Mouse (Mus musculus) neural tube, embryonic 10.5 days (tissue): ENCODE results near the gene 1700042G07Rik.

Experiments used
- DNase-seq: peaks from one replicate; pipeline ENCODE4 v3.0.0-alpha.2; 2017; ENCODE audit warnings: low spot score; ENCODE audit errors: extremely low spot score

1700042G07Rik gene

DNA sequence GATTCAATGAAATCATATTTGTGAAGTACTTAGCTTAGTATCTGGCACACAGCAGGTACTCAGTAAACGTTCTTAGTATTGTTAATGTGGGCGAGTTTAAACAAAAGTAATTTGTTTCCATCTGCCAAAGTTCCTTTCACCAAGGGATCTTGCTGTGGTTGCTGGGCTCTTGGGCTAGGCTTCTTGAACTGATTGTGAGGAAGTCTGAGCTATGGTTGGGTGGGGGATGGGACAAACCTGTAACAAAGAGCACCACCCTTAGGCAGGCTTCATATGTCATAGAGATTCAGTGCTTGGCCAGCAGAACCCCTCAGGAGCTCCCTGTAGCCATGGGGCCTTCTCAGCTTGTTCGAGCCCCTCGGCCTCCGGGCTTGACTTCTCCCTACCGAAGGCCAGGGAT is at the start of gene 1700042G07Rik, which contains the start of gene Gm49337:
Gene 1700042G07Rik, plus strand, starts transcription at position 301 of the 400 bp plus-strand sequence.
Gene Gm49337, plus strand, starts transcription at position 313 of the 400 bp plus-strand sequence.
- no peak for DNase-seq

DNA sequence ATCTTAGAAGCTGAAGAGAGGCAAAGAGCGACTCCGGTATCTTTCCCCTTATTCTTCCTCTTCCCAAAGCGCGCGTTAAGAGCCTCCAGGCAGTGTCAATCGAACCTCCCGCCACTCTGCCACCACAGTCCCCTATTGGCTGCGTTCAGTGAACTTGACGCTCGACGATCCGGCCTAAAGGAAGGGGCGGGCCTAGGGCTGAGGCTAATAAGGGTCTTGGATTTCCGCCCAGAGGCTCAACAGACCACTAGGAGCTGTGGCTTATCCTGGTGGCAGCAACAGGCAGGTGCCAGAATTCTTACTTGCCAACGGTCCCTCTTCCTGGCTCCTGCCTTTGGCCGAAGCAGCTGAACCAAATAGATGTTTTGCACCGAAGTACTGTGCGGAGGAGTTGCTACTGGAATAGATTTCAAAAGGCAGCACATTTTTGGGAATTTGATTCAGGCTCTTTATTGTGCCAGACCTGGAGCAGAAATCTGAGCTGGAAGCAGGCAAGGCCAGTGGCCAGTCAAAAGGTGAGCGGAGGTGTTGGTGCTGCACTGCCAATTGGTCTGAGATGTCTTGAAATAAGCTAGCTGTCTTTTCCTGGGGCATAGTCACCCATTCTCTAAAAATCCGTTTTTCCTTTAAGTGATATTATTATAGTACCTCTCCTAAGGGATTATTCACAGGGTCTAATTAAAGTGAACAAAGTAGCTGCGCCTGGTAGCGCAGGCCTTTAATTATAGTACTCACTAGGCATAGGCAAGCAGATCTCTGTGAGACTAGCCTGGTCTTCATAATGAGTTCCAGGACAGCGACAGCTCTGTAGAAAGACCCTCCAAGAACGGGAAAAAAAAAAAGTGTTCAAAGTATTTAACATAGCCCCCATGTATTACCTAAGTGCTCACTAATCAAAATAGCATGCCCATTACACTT is 49.3 kb upstream of the 1700042G07Rik start, which contains the start of the genes Rad54l and Pomgnt1:
Gene Rad54l, minus strand, starts transcription at position 89 of the 918 bp plus-strand sequence.
Gene Pomgnt1, plus strand, starts transcription at position 239 of the 918 bp plus-strand sequence.
- DNase-seq: peak; percentile 87

DNA sequence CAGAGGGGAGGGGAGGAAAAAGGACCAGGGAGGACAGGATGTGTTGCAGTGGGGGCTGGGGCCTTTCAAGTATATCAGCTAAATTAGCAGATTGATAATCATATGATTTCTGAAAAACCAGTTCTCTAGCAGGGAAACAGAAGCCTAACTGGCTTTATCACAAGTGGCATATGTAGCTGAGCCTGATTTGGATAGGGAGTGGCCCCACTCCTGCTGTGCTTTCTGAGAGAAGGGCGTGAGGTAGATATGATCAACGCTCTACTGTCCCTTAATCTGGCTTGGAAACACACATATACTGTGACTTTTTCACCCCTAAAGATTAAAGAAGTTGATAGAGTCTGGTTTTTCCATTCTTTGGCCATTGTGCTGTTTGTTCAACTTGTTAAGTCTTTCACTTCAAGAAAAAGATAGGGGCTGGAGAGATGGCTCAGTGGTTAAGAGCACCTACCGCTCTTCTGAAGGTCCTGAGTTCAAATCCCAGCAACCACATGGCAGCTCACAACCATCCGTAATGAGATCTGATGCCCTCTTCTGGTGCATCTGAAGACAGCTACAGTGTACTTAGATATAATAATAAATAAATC is 47.3 kb upstream of the 1700042G07Rik start:
- no peak for DNase-seq

DNA sequence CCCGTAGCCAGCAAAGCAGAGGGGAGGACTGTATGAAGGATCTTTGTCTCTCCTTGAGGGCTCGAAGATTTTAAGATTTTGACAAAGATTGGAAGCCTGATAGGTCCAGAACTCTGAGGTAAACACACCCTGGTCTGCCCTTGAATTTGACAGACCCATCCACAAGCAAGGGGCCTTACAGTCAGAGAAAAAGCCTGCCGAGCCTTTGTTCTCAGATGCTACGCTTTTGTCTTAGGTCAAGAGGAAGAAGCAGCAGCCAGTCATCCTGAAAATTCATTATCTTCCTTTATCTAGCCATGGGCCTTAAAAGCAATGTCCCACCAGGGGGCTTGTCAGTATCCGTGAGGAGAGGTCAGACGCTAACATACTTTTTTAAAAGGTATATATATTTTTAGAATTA is 45.2 kb upstream of the 1700042G07Rik start:
- DNase-seq: no peak

DNA sequence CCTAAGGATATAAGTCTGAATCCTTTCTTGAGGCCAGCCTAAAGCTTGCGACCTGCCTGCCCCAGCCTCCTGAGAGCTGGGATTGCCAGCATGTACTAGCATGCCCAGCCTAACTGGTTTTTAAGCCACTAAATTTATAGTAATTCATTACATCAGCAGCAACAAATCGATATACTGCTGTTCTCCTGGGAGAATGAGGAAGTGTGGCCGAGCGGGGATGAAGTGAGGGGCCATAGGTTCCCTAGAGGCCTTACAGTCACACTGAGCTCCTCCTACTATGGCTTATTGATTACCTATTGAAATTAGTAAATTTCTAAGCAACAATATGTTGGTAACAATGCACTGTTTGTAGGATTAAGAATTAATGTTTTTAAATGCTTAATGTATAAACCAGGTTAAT is 40.0 kb upstream of the 1700042G07Rik start:
- no peak for DNase-seq

DNA sequence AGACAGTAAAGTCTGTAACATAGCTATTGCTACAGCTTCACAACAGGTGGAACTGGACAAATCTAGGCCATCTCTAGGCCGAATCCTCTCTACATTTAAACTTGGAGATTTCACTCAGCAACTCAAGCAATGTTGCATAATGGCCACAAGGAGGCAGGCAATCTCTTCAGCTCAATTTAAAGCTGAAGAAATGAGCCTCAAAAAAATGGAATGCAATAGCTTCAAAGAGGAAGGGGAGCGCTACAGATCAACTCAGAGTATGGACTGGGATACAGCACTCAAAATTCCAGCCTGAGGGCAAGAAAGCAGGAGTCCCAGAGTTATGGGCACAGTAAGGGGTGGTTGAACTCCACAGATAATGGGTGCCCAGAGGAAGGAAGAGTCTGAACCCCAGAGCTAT is 38.2 kb upstream of the 1700042G07Rik start:
- DNase-seq: no peak

DNA sequence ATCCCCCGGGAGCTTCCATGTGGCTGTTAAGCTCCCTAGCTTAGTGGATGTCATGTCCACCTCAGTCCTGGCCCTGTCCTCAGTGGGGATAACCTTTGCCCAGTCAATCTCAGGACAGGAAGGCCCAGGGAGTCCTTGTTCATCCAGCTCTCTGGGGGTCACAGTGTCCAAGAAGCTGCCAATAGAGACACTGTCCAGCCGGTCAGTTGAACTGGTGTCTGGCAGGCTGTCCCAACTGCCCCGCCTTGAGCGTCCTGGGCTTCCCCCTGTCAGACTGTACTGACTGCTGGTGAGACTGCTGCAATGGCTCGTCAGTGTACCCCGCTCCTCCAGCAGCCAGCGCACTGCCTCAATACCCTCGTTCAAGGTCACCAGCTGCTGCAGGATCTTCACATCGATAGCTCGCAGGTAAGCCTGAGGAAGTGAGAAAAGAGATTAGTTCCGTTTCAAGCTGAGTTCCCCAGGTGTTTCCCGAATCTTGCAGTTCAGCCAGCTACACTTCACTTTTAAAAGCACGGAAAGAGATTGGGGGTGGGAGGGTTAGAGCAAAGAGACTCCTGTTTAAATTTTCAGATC is 35.7 kb upstream of the 1700042G07Rik start:
- DNase-seq: no peak

DNA sequence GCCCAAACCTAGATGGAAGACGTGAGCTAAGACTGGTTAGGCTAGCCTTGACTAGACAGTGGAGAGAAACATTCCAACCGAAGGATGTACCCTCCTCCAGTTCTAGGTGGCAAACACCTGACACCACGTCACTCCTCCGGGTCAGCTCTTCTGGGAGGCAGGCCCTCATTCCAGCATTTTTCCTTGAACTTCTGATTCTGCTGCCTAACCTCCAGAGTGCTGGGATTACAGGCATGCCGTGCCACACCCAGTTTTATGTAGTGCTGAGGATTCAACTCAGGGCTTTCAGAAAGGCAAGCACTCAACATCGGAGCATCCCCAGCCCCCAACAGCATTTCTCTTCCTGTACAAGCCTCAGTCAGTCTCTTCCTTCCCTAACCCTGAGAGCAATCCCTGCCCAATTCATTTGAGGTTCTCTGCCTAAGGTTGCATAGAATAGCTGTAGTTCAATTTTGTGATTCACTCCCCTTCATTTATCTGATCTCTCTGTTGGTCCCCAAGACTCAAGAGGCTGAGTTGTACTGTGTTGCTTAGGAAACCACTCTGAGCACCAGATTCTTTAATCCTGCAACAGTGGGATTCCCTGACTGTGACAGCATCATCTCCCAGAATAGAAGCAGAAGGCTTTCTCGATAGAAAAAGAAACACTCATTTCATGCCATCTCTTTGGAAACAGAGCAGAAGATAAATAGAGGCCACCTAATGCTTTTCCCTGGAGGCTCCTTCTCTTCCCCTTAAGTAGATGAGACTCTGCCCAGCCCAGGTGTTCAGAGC is 32.2 kb upstream of the 1700042G07Rik start:
- DNase-seq: no peak

DNA sequence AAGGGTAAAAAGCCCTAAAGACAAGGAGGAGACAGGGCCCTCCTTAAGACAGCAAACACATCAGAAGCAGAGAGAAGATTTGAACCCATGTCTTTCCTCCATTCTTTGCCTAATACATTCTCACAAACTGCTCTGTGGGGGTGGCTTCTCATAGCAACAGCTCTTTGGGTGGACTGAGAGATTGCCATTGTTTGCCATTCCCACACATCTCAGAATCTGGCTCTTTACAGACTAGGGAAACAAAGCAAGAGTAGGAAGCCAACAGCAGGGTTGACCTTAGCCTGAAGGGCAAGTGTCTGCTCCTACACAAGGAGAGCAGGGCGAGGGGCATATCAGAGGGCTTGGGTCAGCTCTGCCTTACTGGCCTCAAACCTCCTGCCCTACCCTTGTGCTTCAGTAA is 31.4 kb upstream of the 1700042G07Rik start:
- no peak for DNase-seq

DNA sequence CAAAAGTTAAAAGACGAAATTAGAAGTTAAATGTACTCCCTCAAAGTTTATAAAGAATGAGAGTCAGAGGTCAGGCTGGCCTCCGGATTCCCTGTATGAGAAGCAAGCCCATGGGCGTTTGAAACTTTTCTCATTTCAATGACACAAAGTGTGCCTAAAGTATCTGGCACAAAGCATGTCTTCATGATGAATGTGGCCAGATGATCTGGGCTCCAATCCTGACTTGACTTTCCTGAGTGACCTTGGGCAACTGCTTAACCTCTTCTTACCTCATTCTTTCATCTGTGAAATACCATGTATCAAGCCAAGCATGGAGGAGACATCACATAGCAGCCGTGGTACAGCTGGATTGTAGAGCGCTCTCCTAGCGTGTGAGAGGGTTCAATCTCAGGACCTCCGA is 30.9 kb upstream of the 1700042G07Rik start:
- DNase-seq: no peak

DNA sequence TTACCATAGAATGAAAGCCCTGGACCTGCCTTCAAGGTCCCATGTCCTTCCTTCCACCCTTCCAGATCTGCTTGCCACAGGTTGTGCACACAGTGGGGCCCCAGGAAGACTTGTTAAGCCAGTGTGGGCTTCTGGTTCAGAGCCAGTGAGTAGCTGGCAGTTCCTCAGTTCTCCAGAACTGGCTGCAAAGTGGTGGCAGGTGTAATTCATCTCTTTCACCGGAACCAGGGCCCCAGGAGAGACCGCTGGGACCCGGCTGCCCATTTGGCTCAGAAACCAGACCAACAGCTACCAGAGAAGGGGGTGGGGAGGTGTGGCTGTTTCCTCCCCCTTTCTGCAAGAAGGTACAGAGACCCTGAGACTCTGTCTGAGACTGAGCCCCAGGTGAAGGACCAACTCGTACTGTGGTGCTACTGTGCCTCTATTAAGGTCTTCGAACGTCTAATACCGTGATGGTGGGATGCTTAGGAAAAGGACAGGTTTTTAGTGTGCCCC is 29.8 kb upstream of the 1700042G07Rik start:
- no peak for DNase-seq

DNA sequence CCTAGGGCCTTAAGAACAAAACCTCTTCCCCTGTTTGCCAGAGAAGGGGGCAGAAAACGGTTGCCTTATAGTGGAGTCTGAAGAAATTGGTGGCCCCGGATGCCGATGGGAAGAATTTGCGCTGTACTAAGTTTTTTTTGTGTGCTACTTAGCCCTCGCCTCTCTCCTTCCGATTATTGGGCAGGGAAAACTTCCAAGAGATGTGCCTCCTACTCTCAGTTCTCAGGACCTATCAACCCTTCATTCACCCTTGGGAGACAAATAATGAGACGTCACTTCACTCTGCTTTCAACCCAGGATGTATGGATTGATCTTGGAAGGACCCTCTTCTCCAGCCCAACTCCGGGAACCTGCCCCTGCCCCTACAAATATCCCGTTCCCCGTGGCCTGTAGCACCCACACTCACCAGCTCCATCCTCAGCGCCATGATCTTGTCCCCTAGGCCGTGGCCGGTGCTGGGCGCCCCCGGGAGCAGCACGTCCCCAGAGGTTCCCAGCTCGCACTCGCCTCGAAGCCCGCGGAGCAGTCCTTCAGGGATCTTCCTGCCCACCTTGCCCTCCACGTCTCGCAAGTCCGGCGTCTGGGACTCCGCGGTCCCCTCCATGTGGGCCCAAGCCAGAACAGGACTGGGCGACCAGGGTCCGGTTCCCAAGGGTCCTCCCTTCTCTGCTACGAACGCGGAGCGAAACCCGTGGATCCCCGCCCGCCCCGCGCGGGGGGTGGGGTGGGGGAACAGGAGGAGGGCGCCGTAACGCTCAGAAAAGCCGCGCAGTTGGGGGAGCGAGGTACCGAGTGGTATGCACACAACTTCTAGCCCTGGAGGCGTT is 29.1 kb upstream of the 1700042G07Rik start:
- peak; percentile 70 for DNase-seq

DNA sequence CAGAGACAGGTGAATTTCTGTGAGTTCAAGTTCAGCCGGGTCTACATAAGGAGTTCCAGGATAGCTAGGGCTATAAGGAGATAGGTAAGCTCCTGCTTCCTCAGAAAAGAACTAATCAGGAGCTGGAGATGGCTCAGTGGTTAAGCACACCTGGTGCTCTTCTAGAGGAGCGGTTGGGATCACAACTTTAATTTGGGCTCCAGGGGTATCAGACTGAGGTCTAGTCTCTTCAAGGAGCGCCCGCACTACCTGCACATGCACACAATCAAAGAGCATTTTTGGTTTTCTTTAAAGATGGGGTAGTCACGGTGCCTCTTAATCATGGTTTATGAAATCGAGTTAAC is 23.4 kb upstream of the 1700042G07Rik start:
- no peak for DNase-seq

DNA sequence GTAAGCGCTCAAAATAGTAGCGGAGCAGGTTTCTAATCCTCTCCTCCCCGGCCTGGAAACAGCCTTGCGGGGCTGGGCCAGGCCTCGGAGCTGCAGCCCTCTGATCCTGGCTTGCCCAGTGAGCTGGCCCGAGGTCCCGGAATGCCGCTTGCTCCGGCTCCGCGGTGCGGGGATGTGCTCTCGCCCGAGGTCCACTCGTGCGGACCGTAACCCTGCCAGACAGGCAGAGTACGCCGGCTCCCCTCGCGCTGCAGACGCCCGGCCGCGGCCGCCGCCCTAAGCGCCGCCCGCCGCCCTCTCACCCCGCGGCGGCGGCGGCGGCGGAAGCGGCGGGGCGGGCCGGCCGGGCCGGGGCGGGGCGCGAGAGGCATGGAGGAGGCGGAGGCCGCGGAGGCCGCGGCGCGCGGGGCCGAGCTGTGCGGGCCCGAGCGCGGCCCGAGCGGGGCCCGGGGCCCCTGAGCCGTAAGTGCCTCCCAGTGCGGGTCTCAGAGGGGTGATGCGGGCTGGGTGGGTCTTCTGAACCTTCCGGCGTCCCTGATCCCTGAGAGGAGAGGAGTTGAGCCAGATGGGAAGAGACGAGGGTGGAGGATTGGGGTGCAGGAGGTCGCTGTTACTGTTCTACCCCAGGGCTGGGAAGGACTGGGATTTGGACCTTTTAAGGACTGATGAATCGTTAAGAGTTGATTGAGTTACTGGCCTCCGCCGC is 22.9 kb upstream of the 1700042G07Rik start:
- peak; percentile 77 for DNase-seq

DNA sequence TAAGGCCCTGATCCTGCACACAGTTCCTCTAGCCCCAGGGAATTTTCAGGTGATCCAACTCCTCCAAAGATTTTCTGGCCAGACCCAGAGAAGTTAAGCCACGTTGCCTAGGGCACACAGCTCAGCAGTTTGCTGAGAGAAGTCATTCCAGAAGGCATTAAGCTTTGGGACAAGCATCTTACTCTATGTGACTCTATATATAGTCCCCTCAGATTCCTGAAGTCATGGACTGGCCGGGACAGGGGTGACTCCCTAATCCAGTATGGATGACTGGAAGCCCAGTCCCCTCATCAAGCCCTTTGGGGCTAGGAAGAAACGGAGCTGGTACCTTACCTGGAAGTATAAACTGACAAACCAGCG is 22.3 kb upstream of the 1700042G07Rik start:
- DNase-seq: no peak

DNA sequence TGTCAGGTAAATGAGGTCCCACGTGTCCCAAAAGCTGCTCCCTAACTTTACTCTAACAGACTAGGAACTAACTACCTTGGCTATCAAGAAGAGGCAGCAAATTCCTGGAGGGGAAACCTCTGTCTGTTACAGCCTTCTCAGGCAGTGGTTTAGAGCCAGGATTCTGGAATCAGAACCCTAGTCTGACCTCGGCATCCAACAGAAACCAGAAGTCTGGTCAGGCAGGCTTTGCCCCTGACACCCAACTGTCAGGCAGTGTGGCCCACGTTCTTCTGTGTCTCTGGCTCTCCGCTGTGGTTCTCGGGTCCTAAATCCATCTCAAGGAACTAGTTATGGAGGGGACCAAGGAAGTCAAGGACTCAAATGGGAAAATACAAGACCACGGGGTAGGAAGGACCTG is 21.9 kb upstream of the 1700042G07Rik start, which contains the start of gene Lurap1:
Gene Lurap1, minus strand, starts transcription at position 101 of the 400 bp plus-strand sequence.
- DNase-seq: no peak

DNA sequence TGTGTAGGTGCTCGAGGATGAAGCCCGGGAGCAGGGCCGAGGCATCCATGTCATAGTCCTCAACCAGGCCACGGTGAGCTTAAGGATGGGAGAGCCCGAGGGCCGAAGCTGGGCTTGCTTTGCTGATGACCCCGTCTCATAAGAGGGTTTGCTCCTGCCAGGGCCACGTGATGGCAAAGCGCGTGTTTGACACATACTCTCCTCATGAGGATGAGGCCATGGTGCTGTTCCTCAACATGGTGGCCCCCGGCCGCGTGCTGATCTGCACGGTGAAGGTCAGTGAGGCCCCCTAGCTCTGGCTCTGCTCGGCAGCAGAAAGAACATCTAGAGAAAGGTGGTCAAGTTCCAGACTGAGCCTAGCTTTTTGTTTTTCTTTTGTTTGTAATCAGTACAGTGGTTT is 20.5 kb upstream of the 1700042G07Rik start:
- no peak for DNase-seq

DNA sequence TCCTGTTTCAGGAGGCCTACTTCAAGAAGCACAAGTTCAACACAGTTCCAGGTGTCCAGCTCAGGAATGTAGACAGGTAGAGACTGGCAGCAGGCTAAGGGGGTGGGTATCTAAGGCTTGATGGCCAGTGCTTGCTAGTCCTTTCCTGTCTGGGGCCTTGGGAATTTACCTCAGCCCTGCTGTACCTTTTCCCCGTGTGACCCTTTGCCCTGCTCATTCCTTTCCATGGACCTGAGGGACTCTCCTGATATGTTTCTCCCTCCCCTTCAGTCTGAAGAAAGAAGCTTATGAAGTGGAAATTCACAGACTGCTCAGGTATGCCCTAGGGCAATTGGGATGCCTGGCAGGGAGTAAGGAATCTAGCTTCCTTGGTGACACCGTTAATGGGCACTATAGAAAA is 15.3 kb upstream of the 1700042G07Rik start:
- no peak for DNase-seq

DNA sequence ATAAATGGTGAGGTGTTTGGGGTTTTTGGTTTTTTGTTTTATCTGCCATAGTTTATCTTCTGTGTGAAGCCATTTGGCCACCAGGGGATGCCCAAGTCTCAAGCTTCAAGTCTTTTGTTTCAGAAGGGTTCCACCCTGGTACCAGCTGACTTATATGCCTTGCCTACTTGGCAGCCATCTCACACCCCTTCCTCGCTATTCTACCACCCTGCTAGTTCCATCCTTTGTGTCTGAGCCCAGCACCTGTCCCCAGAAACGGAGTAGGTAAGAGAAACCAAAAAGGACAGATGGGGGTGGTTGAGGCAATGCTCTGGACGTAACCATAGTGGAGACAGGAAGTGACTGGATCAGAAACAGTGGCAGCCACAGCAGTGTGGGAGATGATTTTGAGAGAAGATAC is 13.3 kb upstream of the 1700042G07Rik start:
- DNase-seq: no peak

DNA sequence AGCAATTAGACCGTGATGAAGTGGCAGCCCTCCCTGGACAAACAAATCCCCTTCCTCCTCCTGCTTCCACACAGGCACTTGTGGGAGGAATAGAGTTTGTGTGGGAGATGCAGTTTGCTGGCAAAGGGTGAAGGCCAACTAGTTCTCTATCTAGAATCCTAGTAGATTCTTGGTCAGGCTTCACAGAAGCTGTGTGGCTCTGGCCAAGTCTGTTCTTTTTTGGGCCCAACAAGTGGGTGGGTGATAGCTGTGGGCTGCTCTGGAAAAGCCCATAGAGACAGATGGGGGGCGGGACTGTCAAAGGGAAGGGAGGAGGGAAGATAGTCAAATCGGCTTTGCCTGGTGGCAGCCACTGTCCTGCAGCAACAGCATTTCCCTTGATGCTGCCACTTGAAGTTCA is 12.4 kb upstream of the 1700042G07Rik start:
- no peak for DNase-seq
